Mouse (Mus musculus) adrenal gland, postnatal 25 days (tissue): ENCODE data around the gene Dnlz. TPM values are rescaled to one million over a fixed set of nuclear protein-coding genes. Genes with fewer than 3 reads are reported as not detected.

ENCODE experiments used
- DNase-seq: peaks from one replicate; pipeline ENCODE4 v3.0.0; 2021; ENCODE audit warnings: mixed read lengths
- total RNA-seq: library from RNA; stranded (reverse); gene quantifications from 2 replicates; pipeline ENCODE4 v1.2.3, GENCODE M21; 2021

The Dnlz gene
- total RNA-seq, 1 experiment from 2014 or later, result 20.5 TPM

DNA sequence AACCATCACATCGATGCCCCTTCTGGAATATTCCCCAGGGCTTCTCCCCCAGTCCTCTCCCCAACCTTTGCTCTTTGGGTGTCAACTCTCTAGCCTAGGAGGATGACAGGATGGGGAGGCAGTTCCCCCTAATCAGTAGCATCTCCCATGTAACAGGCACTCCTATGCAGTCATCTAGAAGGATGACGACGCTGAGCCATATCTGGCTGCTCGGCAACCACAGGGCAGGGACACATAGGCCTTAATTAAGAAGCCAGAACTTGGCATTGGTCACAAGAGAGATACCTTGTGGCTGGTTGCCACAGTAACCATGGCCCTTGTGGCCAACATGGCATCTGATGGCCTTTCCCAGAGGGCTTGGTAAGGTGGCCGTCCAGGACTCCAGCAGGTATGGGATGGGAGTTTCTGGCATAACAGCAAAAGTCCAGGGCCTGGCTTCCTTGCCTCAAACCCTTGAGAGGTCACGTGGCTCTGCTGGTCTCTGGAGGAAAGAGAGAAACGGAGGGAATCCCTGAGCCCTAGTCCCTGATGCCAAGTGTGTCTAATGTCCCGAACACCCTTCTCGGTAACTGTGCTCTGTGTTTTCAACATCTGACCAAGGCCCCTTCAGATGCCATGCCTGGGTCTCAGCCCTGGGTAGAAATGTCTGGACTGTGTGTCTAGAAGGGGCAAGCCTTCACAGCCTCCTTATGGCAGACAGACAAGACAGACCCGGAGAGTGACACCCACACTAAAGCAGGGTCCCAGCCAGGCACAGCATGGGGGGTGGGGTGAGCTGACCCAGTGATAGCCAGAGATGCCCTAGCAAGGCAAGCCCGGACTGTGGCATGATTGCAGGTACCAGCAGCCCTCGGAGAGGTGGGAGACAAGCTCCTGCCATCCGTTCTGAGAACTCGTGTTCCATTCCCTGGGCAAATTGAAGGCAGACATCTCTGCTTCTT, 31.4 kb downstream of the Dnlz start:
- no peak for DNase-seq

DNA sequence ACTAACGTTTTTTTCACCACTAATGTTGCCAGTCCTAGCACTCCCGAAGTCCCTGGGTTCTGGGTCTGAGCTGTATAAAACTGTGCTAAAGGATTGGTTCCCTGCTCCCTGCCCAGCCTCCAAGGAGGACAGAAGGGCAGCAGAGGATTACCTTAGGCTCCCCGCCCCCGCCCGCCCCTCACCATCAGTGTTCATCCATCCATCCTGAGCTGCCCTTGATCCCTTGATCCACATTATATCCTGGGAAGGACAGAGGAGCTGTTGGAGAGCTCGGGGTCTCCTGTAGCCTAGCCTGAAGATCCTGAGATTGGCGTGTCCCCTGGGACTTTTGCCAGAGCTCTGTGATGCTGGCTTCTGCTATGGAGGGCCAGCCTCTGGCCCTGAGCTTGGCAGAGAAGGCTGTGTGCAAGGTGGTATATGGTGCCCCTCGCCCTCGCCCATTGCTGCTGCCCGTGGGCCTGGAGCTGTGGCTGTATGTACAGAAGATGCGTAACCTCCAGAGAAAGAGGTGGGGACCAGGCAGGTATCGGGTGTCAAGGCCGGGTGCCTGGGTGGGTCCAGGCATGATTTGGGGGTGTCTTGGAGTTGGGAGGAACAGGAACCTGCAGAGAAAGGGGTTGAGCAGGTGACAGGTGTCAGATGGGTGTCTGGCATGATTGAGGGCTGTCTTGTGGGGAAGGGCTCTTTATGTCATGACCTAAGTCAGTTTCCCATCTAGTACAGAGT, 32.2 kb downstream of the Dnlz start:
- no peak for DNase-seq

DNA sequence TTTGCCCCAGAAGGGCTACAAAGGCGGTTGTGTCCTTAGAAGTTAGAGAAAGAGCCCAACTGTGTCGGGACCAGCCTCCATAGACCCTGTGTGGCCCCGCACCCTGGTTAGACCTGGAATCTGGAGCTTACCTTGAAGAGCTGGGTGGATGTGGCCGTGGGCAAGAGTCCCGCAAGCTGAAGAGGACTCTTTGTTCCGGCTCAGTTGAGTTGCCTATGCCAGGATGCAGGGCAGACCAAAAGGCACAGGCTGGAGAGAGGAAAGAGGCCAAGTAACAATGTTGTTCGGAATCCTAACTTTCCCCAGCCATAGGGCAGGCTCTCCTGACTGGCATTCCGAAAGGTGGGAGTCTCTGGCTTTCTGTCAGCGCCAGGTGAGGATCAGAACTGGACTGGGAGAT, 32.8 kb downstream of the Dnlz start:
- no peak for DNase-seq

DNA sequence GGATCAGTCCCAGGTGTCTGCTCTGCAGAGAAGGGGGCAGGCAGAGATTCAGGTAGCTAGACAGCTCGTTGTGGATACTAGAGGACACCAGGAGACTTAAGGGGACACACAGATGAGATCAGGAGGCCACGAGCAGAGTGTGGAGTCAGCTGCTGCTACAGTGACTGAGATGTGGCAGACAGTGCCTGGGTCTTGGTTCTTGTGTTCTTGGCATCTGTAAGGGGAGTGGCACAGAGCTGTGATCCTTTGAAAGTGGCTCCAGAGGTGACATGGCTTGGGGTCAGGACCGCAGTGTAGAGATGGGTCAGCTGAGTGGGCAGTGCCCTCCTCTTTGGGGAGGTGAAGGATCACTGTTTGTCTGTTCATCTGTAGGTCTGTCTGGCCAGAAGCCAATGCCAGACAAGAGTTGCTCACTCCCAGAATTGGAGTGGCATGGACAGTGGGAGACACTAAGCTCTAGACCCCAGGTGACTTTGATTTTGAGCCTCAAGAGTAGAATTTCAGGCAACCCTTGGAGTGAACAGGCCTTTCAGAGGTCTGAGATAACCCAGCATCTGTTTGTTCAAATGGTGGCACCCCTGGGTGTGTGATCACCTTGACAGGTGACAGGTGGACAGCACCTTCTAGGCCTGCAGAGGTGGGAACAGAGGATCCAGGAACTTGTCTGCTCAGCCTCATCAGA, 33.8 kb downstream of the Dnlz start:
- DNase-seq, result no peak

DNA sequence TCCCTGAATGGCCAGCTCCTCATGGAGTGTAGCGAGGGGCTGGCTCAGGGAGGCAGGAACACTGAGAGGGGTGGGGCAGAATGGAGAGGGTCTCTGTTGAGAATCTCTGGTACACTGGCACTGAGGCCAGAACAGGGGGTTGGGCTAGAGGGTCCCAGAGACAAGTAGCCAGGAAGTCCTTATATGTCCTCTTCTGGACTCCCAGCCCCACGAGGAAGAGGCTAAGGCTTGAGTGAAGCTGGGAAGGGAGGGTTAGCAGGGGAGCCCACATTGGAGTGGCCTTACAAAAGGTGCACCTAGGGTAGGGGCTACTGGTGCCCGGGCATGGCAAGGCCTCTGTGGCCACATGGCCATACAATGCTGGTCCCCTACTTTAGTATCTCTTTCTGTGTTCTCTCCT, 34.5 kb downstream of the Dnlz start:
- DNase-seq, result no peak

DNA sequence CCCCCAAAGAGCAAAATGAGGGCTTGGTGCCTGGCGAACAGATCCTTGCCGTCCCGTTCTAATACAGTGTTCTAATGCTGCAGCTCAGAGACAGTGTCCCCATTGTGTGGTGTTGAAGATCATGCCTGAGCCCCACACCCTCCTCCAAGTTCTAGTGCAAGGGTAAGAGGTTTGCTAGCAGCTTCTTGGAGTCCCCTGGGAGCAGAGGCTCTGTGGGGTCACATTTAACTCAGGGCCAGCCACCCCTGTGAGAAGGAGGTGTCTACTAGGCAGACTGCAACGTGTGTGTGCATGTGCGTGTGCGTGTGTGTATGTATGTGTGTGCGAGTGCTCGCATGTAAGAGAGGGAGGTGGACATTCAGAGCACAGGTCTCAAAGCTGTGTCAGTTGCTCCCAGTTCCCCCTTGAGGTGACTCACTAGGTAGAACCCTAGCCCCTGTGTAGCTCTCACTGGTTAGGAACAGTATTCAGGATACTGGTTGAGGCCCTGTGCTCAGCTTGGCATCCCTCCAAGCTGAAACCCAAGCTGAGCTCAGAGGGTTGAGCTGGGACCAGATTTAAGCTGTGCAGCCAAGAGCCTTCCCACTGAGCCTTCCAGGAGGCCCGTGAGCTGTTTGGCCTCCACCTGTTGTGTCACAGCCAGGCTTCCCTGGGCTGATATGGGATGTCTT, 35.2 kb downstream of the Dnlz start:
- no peak for DNase-seq

DNA sequence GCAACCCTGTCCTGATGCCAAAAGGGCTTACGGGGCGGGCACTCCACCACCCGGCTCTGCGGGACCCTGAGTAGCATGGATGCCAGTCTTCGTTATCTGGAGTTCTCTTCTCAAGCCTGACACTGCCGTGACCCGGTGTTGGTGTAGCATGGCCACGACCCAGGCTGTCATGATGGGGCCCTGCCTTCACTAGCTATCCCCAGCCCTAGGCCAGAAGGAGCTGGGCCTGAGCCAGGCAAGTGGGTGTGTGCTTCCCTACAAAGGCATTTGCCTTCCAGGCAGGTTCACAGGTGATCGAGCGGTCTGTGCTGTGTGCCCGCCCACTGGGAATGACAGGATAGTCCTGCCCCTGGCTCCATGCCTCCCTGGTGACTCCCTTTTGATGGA, 36.0 kb downstream of the Dnlz start:
- DNase-seq, result peak; percentile 42

DNA sequence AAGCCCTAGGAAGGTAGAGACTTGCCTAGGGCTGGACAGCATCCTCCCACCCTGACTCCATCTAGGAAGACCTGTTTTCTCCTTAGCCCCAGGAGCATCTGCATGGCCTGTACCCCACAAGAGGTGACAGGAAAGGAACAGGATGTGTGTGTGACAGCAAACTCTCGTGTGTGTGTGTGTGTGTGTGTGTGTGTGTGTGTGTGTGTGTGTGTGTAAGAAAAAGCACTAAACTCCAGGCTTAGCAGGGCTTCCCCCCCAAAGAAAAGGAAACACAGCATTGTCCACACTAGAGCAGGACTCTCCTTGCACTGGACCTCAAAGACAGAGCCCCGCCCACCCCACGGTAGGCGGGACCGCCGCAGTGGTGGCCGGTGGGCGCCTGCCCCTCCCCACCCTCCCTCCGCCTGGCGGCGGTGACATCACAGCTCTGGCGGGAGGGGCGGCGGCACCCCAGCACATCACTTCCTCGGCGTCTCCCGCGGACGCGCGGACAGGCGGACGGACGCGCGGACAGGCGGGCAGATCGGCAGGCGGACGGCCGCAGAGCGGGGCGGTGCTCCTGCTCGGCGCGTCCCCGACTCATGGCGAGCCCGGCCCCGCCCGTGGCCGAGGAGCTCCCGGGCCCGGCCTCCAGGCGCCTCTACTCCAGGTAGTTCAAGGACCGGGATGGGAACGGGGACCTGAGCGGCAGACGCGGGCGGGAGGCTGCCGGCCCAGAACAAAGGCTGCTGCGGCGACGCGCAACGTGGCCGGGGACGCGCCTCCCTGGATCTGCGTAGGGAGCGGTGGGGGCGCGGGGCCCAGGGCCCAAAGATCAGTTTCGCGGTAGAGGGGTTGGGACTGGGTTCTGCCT, 36.6 kb downstream of the Dnlz start, which contains the start of gene Gpsm1:
Gene Gpsm1, plus strand, starts transcription at position 444 of the 853 bp plus-strand sequence.
- peak; percentile 83 for DNase-seq

DNA sequence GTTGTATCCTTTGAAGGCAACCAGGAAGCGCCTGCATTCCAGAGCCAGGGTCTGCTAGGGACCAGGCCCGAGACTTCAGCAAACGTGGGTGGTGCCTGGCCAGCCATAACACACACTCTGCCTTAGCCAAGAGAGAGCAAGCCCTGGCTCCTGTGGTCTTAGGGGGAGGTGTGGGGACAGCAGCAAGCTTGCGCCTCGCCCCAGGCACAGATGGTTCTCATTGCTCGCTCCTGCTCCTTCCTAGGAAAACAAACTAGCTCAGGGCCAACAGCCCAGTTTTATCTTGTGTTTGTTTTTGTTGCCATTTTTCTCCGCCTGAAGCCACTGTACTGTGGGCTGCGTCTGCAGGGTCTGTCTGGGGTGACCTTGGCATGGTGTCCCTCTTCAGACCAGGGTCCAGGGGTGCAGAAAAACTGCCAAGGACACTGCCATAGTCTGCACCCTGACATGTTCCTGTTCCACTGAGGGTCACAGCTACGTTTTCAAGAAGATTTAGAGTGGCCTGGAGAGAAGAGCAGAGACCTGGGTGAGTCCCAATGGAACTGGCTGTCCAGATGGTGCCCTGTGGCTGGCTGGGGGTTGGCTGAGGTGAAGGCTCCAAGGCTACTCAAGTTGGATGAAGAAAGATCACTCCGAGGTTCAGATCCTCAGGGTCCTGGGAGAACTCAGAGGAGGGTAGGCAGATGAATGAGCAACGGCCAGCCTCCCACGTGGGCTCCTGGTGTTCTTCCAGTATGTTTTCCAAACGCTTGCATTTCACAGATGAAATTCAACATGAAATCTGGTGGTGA, 37.4 kb downstream of the Dnlz start:
- no peak for DNase-seq

DNA sequence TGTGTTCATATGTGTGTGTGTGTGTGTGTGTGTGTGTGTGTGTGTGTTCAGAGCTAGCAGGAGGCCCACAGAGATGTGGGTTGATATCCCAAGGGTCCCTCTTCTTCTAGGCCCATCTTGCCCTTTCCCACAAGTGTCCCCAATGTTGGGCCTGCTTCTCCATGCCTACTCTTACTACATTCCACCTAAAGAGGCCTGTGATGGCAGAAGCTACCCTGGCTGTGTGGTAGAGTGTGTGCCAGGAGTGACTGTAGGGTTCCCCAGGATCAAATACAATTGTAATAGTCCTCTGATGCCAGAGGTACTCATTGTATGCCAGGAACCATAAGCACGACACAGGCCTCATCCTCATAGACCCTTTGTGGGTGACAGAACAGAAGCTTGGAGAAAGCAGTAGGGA, 38.5 kb downstream of the Dnlz start:
- DNase-seq, result no peak

DNA sequence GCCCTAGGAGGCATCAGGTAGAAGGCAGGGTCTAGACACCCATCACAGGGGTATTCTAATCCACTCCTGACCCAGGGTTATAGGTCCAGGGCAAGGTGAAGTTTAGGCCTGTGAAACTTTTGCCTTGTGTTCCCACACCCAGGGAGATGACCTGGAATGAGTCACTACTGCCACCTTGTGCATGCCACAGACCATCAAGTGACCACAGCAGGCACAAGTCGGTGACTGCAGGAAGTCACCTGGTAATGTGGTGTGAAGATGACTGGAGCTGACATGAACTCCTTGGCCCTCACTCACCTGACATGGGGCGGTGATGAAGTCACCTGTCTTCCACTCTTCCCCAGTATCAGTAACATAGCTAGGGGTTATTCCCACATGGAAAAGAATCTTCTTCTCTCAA, 39.1 kb downstream of the Dnlz start:
- DNase-seq, result no peak

DNA sequence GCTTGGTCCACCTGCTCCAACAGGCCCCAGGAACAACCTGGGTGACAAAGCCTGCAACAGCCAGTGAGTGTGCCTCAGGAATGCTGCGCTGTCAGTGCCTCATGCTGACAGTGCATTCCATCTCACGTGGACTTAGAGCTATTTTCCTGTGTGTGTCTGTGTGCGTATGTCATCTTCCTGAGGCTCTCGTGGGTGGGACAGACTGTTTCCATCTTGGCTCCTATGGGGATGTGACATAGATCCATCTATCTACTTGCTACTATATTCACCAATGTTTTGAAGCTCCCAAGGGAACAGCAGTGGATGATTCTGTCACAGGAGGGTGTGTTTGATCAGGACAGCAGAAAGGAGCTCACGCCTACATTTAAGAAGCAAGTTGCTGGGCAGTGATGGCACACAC, 40.0 kb downstream of the Dnlz start:
- DNase-seq, result no peak

DNA sequence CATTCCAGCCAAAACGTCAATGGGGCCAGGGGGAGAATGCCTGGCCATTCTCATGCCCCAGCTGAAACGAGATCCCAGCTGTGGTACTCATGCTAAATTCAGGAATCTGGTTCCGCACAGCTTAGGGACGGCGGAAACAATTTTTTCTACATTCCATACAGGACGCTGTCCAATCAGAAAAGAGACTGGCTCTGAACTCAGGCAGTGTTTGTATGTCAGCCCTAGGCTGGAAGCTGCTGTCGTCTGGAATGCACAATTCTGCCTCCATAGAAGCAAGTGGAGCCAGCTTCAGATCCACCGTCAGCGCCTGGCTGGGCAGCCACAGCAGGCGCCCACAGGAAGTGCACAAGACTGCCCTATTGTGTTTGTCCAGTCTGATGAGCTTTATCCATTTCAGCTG, 42.2 kb downstream of the Dnlz start:
- no peak for DNase-seq

DNA sequence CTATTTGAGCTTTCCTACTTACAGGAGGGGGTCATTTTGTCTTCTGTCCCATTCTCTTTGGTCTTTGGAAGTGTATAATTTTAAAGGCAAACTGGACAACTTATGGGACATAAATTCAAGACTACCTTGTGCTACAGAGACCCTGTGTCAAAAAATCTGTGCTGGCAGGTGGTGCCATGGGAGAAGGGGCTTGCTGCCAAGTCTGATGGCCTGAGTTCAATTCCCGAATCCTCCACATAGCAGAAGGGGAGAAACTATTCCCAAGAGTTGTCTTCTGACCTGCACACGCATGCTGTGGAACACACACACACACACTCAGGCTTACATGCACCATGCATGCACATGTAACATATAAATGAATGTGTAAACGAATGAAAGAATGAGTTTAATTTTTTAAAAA, 45.2 kb downstream of the Dnlz start:
- no peak for DNase-seq

DNA sequence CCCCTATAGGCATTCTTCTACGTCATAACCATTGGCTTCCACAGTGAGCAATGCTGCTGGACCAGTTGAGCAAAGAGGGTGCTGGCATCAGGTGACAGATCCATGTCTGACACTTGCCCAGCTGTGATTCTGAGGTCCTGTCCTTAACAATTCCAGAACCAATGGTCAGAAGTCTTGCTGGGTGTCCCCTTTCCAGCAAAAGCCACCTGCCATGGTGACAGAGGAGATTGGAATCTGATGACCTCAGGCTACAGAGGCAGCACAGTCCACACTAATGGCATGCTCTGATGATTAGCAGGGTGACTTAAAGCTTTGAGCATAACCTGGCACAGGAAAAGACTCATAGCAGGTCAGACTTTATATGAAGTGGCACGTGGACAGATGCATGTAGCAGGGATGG, 46.4 kb downstream of the Dnlz start:
- no peak for DNase-seq

DNA sequence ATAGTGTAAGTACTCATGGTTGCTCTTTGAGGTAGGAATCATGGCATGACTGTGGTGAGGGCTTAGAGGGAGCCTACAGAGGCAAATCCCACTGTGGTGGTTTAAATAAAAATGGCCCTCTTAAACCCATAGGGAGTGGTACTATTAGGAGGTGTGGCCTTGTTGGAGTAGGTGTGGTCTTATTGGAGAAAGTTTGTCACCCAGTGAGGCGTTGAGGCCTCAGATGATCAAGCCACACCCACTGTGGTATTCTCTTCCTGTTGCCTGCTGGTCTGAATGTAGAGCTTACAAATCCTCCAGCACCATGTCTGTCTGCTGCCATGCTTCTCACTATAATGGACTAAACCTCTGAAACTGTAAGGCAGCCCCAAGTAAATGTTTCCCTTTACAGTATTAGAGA, 47.2 kb downstream of the Dnlz start:
- DNase-seq, result no peak

DNA sequence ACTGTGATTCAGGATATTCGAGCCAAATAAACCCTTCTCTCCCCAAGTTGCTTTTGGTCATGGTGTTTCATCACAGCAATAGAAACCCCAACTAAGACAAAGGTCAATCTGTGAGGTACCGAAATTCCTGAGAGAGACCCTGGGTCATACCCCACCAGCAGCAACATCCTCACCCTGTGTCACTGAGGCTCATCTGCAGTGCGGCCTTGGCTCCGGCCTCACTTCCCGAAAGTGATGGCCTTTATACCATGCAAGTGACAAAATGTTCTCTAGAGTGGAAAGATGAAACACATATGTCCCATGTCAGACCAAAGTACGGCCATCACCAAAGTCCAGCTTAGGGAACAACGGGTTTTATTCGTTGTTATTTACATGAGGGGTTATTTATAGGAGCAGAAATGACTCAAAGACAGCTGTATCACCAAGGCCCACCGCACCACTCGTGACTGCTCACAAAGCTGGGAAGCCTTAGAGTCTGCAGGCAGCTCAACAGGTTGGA, 49.9 kb downstream of the Dnlz start:
- no peak for DNase-seq

DNA sequence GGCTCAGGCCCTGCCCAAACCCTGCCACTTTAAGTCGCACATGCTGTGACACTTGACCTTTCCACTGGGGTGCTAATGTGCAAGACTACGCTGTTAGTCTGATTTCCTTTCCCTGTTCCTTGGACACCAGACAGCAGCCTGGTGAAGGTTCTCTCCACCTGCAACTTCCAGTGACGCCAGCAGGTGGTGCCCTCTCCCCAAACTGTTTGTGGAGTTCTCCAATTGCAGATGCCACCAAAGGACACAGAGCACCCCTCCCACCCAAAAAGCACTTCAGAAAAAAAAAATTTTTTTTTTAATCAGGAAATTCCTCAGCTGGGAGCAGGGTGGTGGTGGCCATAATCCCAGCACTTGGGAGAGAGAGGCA, 51.1 kb downstream of the Dnlz start:
- peak; percentile 84 for DNase-seq

DNA sequence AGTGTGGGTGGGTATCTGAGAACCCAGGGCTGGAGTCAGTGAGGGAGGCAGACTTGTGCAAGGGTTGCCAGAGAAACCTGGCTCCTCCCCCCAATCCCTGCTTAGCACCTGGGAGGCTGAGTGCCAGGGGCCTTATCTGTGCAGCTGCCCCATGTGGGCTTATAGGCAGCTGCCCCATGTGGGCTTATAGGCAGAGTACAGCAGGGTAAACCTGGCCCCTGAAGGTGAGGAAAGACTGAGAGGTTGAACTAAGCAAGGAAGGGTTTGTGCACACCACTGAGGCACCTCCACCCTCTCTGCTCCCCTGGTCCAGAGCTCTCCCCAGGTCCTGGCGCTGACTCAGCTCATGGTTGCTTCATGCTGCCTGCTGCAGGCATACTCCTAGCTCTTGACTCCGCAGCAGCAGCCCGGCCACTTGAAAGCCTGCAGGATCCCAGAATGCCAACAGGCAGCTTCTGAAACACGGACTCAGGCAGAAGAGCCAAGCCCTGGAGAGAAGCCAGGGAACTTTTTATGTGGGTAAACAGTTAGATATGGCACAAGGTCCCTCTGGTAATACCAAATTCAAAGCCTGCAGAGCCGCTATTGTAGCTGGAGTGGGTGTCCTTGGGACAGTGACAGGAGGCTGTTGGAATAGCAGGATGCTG, 51.6 kb downstream of the Dnlz start:
- peak; percentile 68 for DNase-seq

DNA sequence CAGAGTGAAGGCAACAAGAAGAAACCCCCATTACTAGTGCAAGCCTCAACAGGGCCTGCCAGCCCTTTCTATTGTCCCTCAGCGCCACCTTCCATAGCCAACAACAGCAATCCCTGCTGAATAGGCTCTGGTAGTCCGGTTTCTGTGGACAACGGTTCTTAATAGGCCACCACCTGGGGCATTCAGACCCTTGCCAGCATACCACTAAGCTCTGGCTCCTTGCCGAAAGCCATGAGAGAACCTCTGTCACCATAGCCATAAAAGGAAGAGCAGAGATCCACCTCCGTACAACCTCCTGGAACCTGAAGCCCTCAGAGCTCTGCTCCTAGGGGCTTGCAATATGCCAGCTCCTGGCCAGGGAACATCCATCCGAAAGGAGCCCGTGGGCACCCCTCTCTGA, 52.6 kb downstream of the Dnlz start:
- DNase-seq, result no peak
